Mouse (Mus musculus) spleen, adult 2 months (tissue): ENCODE measurements around the gene Gtf2ird2.

Experiments
- CTCF ChIP-seq: fragments of 200-500 bp; IDR thresholded peaks from 2 replicates; pipeline ENCODE4 v1.5.1; 2011; ENCODE audit warnings: mild to moderate bottlenecking, inconsistent platforms; ENCODE audit not compliant: insufficient read depth, insufficient read length, insufficient replicate concordance; ENCODE audit errors: extremely low read depth
- POLR2A ChIP-seq: fragments of 200-500 bp; IDR thresholded peaks from 2 replicates; pipeline ENCODE4 v1.6.1; 2011; ENCODE audit warnings: low read depth, low read length, inconsistent platforms

GRCm38 (mm10) chr5:134236796-134237195 is 53.0 kb downstream of the Gtf2ird2 start:
- TF ChIP-seq CTCF (no peak), POLR2A (no peak; the same call in 1 of the 2 replicates)
